Mouse (Mus musculus) hindbrain, embryonic 11.5 days (tissue): Measurements from ENCODE around the gene Mcm5. TPM values are rescaled to one million over a fixed set of nuclear protein-coding genes. Genes with fewer than 3 reads are reported as not detected.

Experiments used
- ATAC-seq: fragments of 200-750 bp; cut with Nextera tagmentation; 2 replicates; pipeline ENCODE4 v1.8.0; 2017; ENCODE audit warnings: mild to moderate bottlenecking, moderate TSS enrichment, moderate library complexity; ENCODE audit not compliant: low FRiP score
- DNase-seq: peaks from one replicate; pipeline ENCODE4 v3.0.0-alpha.2; 2015; ENCODE audit warnings: low spot score
- H3K27ac ChIP-seq: fragments of 300-500 bp; sonication (generic); 2 replicates; pipeline ENCODE4 v1.5.1; 2014; ENCODE audit warnings: mild to moderate bottlenecking, low read depth, low read length
- H3K27me3 ChIP-seq: fragments of 300-500 bp; sonication (generic); 2 replicates; pipeline ENCODE4 v1.6.1; 2014; ENCODE audit warnings: mild to moderate bottlenecking, low read length, moderate library complexity, mixed read lengths; ENCODE audit not compliant: control insufficient read depth, insufficient read depth
- H3K36me3 ChIP-seq: fragments of 300-500 bp; sonication (generic); 2 replicates; pipeline ENCODE4 v1.6.1; 2014; ENCODE audit warnings: mild to moderate bottlenecking, low read length, moderate library complexity, mixed read lengths; ENCODE audit not compliant: control insufficient read depth, insufficient read depth
- H3K4me1 ChIP-seq: fragments of 300-500 bp; sonication (generic); replicated peaks from 2 replicates; pipeline ENCODE4 v1.6.1; 2014; ENCODE audit warnings: low read length, mixed read lengths; ENCODE audit not compliant: control insufficient read depth, insufficient read depth
- H3K4me2 ChIP-seq: fragments of 300-500 bp; sonication (generic); replicated peaks from 2 replicates; pipeline ENCODE4 v1.6.1; 2014; ENCODE audit warnings: mild to moderate bottlenecking, low read depth, low read length
- H3K4me3 ChIP-seq: fragments of 300-500 bp; sonication (generic); 2 replicates; pipeline ENCODE4 v1.5.1; 2014; ENCODE audit warnings: low read depth, low read length
- H3K9ac ChIP-seq: fragments of 300-500 bp; sonication (generic); 2 replicates; pipeline ENCODE4 v1.6.1; 2014; ENCODE audit warnings: low read depth, low read length
- H3K9me3 ChIP-seq: fragments of 300-500 bp; sonication (generic); 2 replicates; pipeline ENCODE4 v1.6.1; 2016; ENCODE audit warnings: low read length; ENCODE audit not compliant: control insufficient read depth
- WGBS: fragments of 180-500 bp; shearing (Covaris S2); extraction: QIAGEN DNeasy Blood & Tissue Kit; methylation state at CpG from one replicate; pipeline ENCODE4 v1.1.7; 2014; 5-methylcytosine and 5-hydroxymethylcytosine counted together
- polyA plus RNA-seq: library from polyadenylated mRNA; unstranded; fragments of >200 nt; fragmentation: Nextera tagmentation; extraction: Ambion mirVana; gene quantifications from 2 replicates; pipeline ENCODE4 v1.2.1, GENCODE M21; 2014

The Mcm5 gene
- polyA plus RNA-seq, 1 experiment from 2014 or later, result 133 TPM

GRCm38 (mm10) chr8:75118505-75118904 is 9.1 kb downstream of the Mcm5 start:
- no peaks in the 10 kb centered on the region for H3K27me3 ChIP-seq
- no peak overlapping the region for H3K4me2 ChIP-seq
- H3K4me1 ChIP-seq, result no peaks in the 10 kb centered on the region
- H3K9ac ChIP-seq, result no peak overlapping the region
- H3K4me3 ChIP-seq, result no peak overlapping the region
- H3K36me3 ChIP-seq, result peaks cover 11% of the 10 kb centered on the region; the same call in 1 of the 2 replicates
- H3K9me3 ChIP-seq, result no peaks in the 10 kb centered on the region
- DNase-seq (no peak), ATAC-seq (no peak)
- no peak overlapping the region for H3K27ac ChIP-seq
- WGBS, result 100% methylated on average over 1 of the region's 1 CpGs

GRCm38 (mm10) chr8:75119287-75119686 is 9.9 kb downstream of the Mcm5 start:
- no peak overlapping the region for H3K27ac ChIP-seq
- no peak overlapping the region for H3K4me2 ChIP-seq
- WGBS, result 97% methylated on average over 2 of the region's 2 CpGs
- ATAC-seq (no peak), DNase-seq (no peak)
- peaks cover 11% of the 10 kb centered on the region; the same call in 1 of the 2 replicates for H3K36me3 ChIP-seq
- H3K4me3 ChIP-seq, result no peak overlapping the region
- H3K4me1 ChIP-seq, result no peaks in the 10 kb centered on the region
- H3K27me3 ChIP-seq, result no peaks in the 10 kb centered on the region
- H3K9ac ChIP-seq, result no peak overlapping the region
- no peaks in the 10 kb centered on the region for H3K9me3 ChIP-seq

GRCm38 (mm10) chr8:75119747-75120146 is 10.4 kb downstream of the Mcm5 start:
- H3K9me3 ChIP-seq, result no peaks in the 10 kb centered on the region
- H3K4me1 ChIP-seq, result no peaks in the 10 kb centered on the region
- H3K9ac ChIP-seq, result no peak overlapping the region
- ATAC-seq, result no peak
- H3K4me2 ChIP-seq, result no peak overlapping the region
- peaks cover 9% of the 10 kb centered on the region; the same call in 1 of the 2 replicates for H3K36me3 ChIP-seq
- 92% methylated on average over 2 of the region's 2 CpGs for WGBS
- no peak overlapping the region for H3K27ac ChIP-seq
- H3K27me3 ChIP-seq, result no peaks in the 10 kb centered on the region
- DNase-seq, result no peak
- no peak overlapping the region for H3K4me3 ChIP-seq

- no peak for DNase-seq
- Histone ChIP-seq H3K27me3 (no peaks in the 10 kb centered on the region), H3K4me3 (no peak overlapping the region), H3K4me2 (no peak overlapping the region), H3K27ac (no peak overlapping the region), H3K9ac (no peak overlapping the region), H3K9me3 (no peaks in the 10 kb centered on the region), H3K36me3 (peaks cover 3% of the 10 kb centered on the region; the same call in 1 of the 2 replicates), H3K4me1 (no peaks in the 10 kb centered on the region)
- 94% methylated on average over 1 of the region's 1 CpGs for WGBS
- no peak for ATAC-seq
These were observed 18.0 kb downstream of the Mcm5 start for GRCm38 (mm10) chr8:75127406-75127805.

GRCm38 (mm10) chr8:75132485-75132884 is 23.1 kb downstream of the Mcm5 start:
- no peak overlapping the region for H3K27ac ChIP-seq
- no peak overlapping the region for H3K4me3 ChIP-seq
- no peak overlapping the region for H3K9ac ChIP-seq
- H3K4me1 ChIP-seq, result no peaks in the 10 kb centered on the region
- WGBS, result 15% methylated on average over 3 of the region's 3 CpGs
- no peak for ATAC-seq
- no peaks in the 10 kb centered on the region for H3K9me3 ChIP-seq
- peak; percentile 48 for DNase-seq
- H3K27me3 ChIP-seq, result no peaks in the 10 kb centered on the region
- no peak overlapping the region for H3K4me2 ChIP-seq
- H3K36me3 ChIP-seq, result no peaks in the 10 kb centered on the region

- no peak overlapping the region for H3K4me2 ChIP-seq
- ATAC-seq (no peak), DNase-seq (no peak)
- H3K27me3 ChIP-seq, result no peaks in the 10 kb centered on the region
- H3K9me3 ChIP-seq, result no peaks in the 10 kb centered on the region
- no peaks in the 10 kb centered on the region for H3K36me3 ChIP-seq
- 95% methylated on average over 2 of the region's 2 CpGs for WGBS
- no peaks in the 10 kb centered on the region for H3K4me1 ChIP-seq
- H3K27ac ChIP-seq, result no peak overlapping the region
- H3K4me3 ChIP-seq, result no peak overlapping the region
- no peak overlapping the region for H3K9ac ChIP-seq
These were observed 24.0 kb downstream of the Mcm5 start for GRCm38 (mm10) chr8:75133399-75133798.

- DNase-seq (no peak), ATAC-seq (no peak)
- Histone ChIP-seq H3K9ac (no peak overlapping the region), H3K27me3 (no peaks in the 10 kb centered on the region), H3K4me1 (no peaks in the 10 kb centered on the region), H3K4me2 (no peak overlapping the region), H3K36me3 (no peaks in the 10 kb centered on the region), H3K4me3 (no peak overlapping the region), H3K9me3 (no peaks in the 10 kb centered on the region), H3K27ac (no peak overlapping the region)
- WGBS, result 46% methylated on average over 2 of the region's 2 CpGs
These were observed 25.4 kb downstream of the Mcm5 start for GRCm38 (mm10) chr8:75134603-75135391.

GRCm38 (mm10) chr8:75135756-75136155 is 26.4 kb downstream of the Mcm5 start:
- 67% methylated on average over 1 of the region's 1 CpGs for WGBS
- H3K9me3 ChIP-seq, result no peaks in the 10 kb centered on the region
- ATAC-seq, result no peak
- H3K4me3 ChIP-seq, result no peak overlapping the region
- no peak overlapping the region for H3K4me2 ChIP-seq
- H3K36me3 ChIP-seq, result no peaks in the 10 kb centered on the region
- H3K9ac ChIP-seq, result no peak overlapping the region
- no peaks in the 10 kb centered on the region for H3K27me3 ChIP-seq
- no peaks in the 10 kb centered on the region for H3K4me1 ChIP-seq
- H3K27ac ChIP-seq, result no peak overlapping the region
- DNase-seq, result no peak

GRCm38 (mm10) chr8:75136256-75136655 is 26.9 kb downstream of the Mcm5 start:
- Histone ChIP-seq H3K4me2 (no peak overlapping the region), H3K27me3 (no peaks in the 10 kb centered on the region), H3K9ac (no peak overlapping the region), H3K27ac (no peak overlapping the region), H3K36me3 (no peaks in the 10 kb centered on the region), H3K4me3 (no peak overlapping the region), H3K9me3 (no peaks in the 10 kb centered on the region), H3K4me1 (no peaks in the 10 kb centered on the region)
- no peak for ATAC-seq
- no peak for DNase-seq
- WGBS, result 87% methylated on average over 2 of the region's 2 CpGs
